Mouse (Mus musculus) MEL (cell line): ENCODE measurements around the gene Scrn1. TPM values are rescaled to one million over a fixed set of nuclear protein-coding genes. Genes with fewer than 3 reads are reported as not detected.

Experiments
- DNase-seq: peaks from one replicate; pipeline ENCODE4 v3.0.0; 2011; ENCODE audit warnings: low read depth, low spot score
- H3K27ac ChIP-seq: 2 replicates; pipeline ENCODE4 v1.5.1; 2012; ENCODE audit warnings: low read depth, mild to moderate bottlenecking, control low read depth, low read length, moderate library complexity; ENCODE audit not compliant: control insufficient read depth
- H3K27me3 ChIP-seq, 2 experiments: fragments of 150-350 bp in 1 of 2; sonication (generic) in 1 of 2; 2 replicates each; pipeline ENCODE4 v1.6.1; 2012; ENCODE audit warnings: low read length in 2 of 2, mild to moderate bottlenecking in 2 of 2, improper control_type of control experiment in 1 of 2, moderate library complexity in 1 of 2; ENCODE audit not compliant: insufficient read depth in 2 of 2, control insufficient read depth in 1 of 2
- H3K36me3 ChIP-seq, 2 experiments: 2 replicates each; pipeline ENCODE4 v1.6.1; 2012 to 2014; ENCODE audit warnings: low read length in 2 of 2, improper control_type of control experiment in 1 of 2, inconsistent platforms in 1 of 2, mild to moderate bottlenecking in 1 of 2; ENCODE audit not compliant: insufficient read depth in 2 of 2, control insufficient read depth in 1 of 2
- H3K4me1 ChIP-seq, 2 experiments: fragments of 150-350 bp in 1 of 2; sonication (generic) in 1 of 2; 2 replicates each; pipeline ENCODE4 v1.6.1; 2012; ENCODE audit warnings: low read length in 2 of 2, improper control_type of control experiment in 1 of 2, mild to moderate bottlenecking in 1 of 2; ENCODE audit not compliant: insufficient read depth in 2 of 2, control insufficient read depth in 1 of 2
- H3K4me3 ChIP-seq, 2 experiments: fragments of 150-350 bp in 1 of 2; sonication (generic) in 1 of 2; 2 replicates each; pipeline ENCODE4 v1.5.1; 2012; ENCODE audit warnings: low read depth in 2 of 2, low read length in 2 of 2, mild to moderate bottlenecking in 2 of 2, moderate library complexity in 2 of 2, control low read depth in 1 of 2, improper control_type of control experiment in 1 of 2; ENCODE audit not compliant: control insufficient read depth in 1 of 2, insufficient read depth in 1 of 2
- H3K79me2 ChIP-seq: 2 replicates; pipeline ENCODE4 v1.6.1; 2012; ENCODE audit warnings: mild to moderate bottlenecking, low read length, moderate library complexity; ENCODE audit not compliant: control insufficient read depth, poor library complexity, insufficient read depth
- H3K9ac ChIP-seq: 2 replicates; pipeline ENCODE4 v1.6.1; 2012; ENCODE audit warnings: low read depth, mild to moderate bottlenecking, control low read depth, low read length, moderate library complexity; ENCODE audit not compliant: control insufficient read depth, poor library complexity, severe bottlenecking
- H3K9me3 ChIP-seq: fragments of 150-350 bp; sonication (generic); replicated peaks from 2 replicates; pipeline ENCODE4 v1.6.1; 2012; ENCODE audit warnings: mild to moderate bottlenecking, low read length, improper control_type of control experiment, moderate library complexity; ENCODE audit not compliant: insufficient read depth
- CHD1 ChIP-seq: IDR thresholded peaks from 2 replicates; pipeline ENCODE4 v1.6.1; 2012; ENCODE audit warnings: low read depth, mild to moderate bottlenecking, inconsistent platforms, low read length, improper control_type of control experiment
- CHD2 ChIP-seq: IDR thresholded peaks from 2 replicates; pipeline ENCODE4 v1.6.1; 2011; ENCODE audit warnings: low read length, improper control_type of control experiment
- CTCF ChIP-seq, 3 experiments: IDR thresholded peaks in 2 of 3; conservative IDR thresholded peaks in 1 of 3; 2 replicates each; pipeline ENCODE4 v1.5.1; 2011 to 2012; ENCODE audit warnings: low read length in 3 of 3, low read depth in 2 of 3, mild to moderate bottlenecking in 2 of 3, improper control_type of control experiment in 1 of 3, inconsistent platforms in 1 of 3, mixed read lengths in 1 of 3, moderate library complexity in 1 of 3; ENCODE audit not compliant: control insufficient read depth in 1 of 3, insufficient read depth in 1 of 3, poor library complexity in 1 of 3, severe bottlenecking in 1 of 3
- E2F4 ChIP-seq: IDR thresholded peaks from 2 replicates; pipeline ENCODE4 v1.6.1; 2011; ENCODE audit warnings: low read depth, low read length, improper control_type of control experiment, borderline replicate concordance
- ELF1 ChIP-seq: IDR thresholded peaks from 2 replicates; pipeline ENCODE4 v1.6.1; 2014; ENCODE audit warnings: low read depth, mild to moderate bottlenecking, inconsistent platforms, low read length, improper control_type of control experiment, moderate library complexity
- EP300 ChIP-seq, 2 experiments: IDR thresholded peaks; 2 replicates each; pipeline ENCODE4 v1.6.1; 2011; ENCODE audit warnings: improper control_type of control experiment in 2 of 2, low read length in 2 of 2, low read depth in 1 of 2, mild to moderate bottlenecking in 1 of 2
- JUND ChIP-seq: IDR thresholded peaks from 2 replicates; pipeline ENCODE4 v1.6.1; 2011; ENCODE audit warnings: low read depth, mild to moderate bottlenecking, improper control_type of control experiment, low read length
- KAT2A ChIP-seq: conservative IDR thresholded peaks from 2 replicates; pipeline ENCODE4 v1.6.1; 2012; ENCODE audit warnings: low read depth, low read length, improper control_type of control experiment, inconsistent platforms
- MEF2A ChIP-seq: IDR thresholded peaks from 2 replicates; pipeline ENCODE4 v1.6.1; 2014; ENCODE audit warnings: low read depth, mild to moderate bottlenecking, inconsistent platforms, low read length, improper control_type of control experiment; ENCODE audit not compliant: poor library complexity, insufficient replicate concordance, severe bottlenecking; ENCODE audit errors: extremely low read depth
- MXI1 ChIP-seq: IDR thresholded peaks from 2 replicates; pipeline ENCODE4 v1.6.1; 2011; ENCODE audit warnings: mild to moderate bottlenecking, low read depth, low read length, improper control_type of control experiment
- MYB ChIP-seq: IDR thresholded peaks from 2 replicates; pipeline ENCODE4 v1.6.1; 2011; ENCODE audit warnings: mild to moderate bottlenecking, low read depth, low read length, improper control_type of control experiment
- MYC ChIP-seq: IDR thresholded peaks from 2 replicates; pipeline ENCODE4 v1.6.1; 2011; ENCODE audit warnings: low read depth, mild to moderate bottlenecking, low read length, improper control_type of control experiment, moderate library complexity
- POLR2A ChIP-seq, 2 experiments: IDR thresholded peaks; 2 replicates each; pipeline ENCODE4 v1.6.1; 2011 to 2012; ENCODE audit warnings: low read length in 2 of 2, mild to moderate bottlenecking in 2 of 2, control low read depth in 1 of 2, improper control_type of control experiment in 1 of 2, low read depth in 1 of 2, moderate library complexity in 1 of 2; ENCODE audit not compliant: control insufficient read depth in 1 of 2, insufficient read depth in 1 of 2, poor library complexity in 1 of 2
- POLR2AphosphoS2 ChIP-seq: IDR thresholded peaks from 2 replicates; pipeline ENCODE4 v1.6.1; 2011; ENCODE audit warnings: low read length, improper control_type of control experiment
- RCOR1 ChIP-seq: IDR thresholded peaks from 2 replicates; pipeline ENCODE4 v1.6.1; 2012; ENCODE audit warnings: low read depth, mild to moderate bottlenecking, inconsistent platforms, low read length, improper control_type of control experiment
- TBP ChIP-seq: IDR thresholded peaks from 2 replicates; pipeline ENCODE4 v1.8.0; 2011; ENCODE audit warnings: low read depth, low read length, improper control_type of control experiment
- TCF12 ChIP-seq: IDR thresholded peaks from 2 replicates; pipeline ENCODE4 v1.6.1; 2014; ENCODE audit warnings: low read depth, mild to moderate bottlenecking, inconsistent platforms, low read length, improper control_type of control experiment, moderate library complexity
- UBTF ChIP-seq: IDR thresholded peaks from 2 replicates; pipeline ENCODE4 v1.6.1; 2012; ENCODE audit warnings: low read depth, mild to moderate bottlenecking, inconsistent platforms, low read length, improper control_type of control experiment, moderate library complexity, borderline replicate concordance; ENCODE audit not compliant: insufficient read depth
- USF2 ChIP-seq, 2 experiments: IDR thresholded peaks; 2 replicates each; pipeline ENCODE4 v1.6.1; 2011 to 2012; ENCODE audit warnings: improper control_type of control experiment in 2 of 2, low read length in 2 of 2, borderline replicate concordance in 1 of 2, inconsistent platforms in 1 of 2, low read depth in 1 of 2, mild to moderate bottlenecking in 1 of 2; ENCODE audit not compliant: insufficient read depth in 1 of 2
- ZKSCAN1 ChIP-seq: IDR thresholded peaks from 2 replicates; pipeline ENCODE4 v1.6.1; 2012; ENCODE audit warnings: low read depth, mild to moderate bottlenecking, inconsistent platforms, low read length, improper control_type of control experiment, moderate library complexity
- ZNF384 ChIP-seq: IDR thresholded peaks from 2 replicates; pipeline ENCODE4 v1.6.1; 2012; ENCODE audit warnings: low read depth, mild to moderate bottlenecking, inconsistent platforms, low read length, improper control_type of control experiment
- polyA plus RNA-seq, 2 experiments: library from polyadenylated mRNA; stranded (reverse) in 1 of 2; unstranded in 1 of 2; fragments of >175 nt in 1 of 2; fragments of >200 nt in 1 of 2; gene quantifications; 2 replicates each; pipeline versions ENCODE4 v1.2.1 to v1.2.4; 2012; ENCODE audit warnings: low replicate concordance in 2 of 2, low read depth in 1 of 2; ENCODE audit not compliant: insufficient read length in 2 of 2, insufficient read depth in 1 of 2, missing spikeins in 1 of 2
- total RNA-seq: library from RNA; depleted of rRNA; stranded (reverse); fragments of 300-350 nt; gene quantifications from 2 replicates; pipeline ENCODE4 v1.2.3, GENCODE M21; 2012

Gene Scrn1
- total and polyA plus RNA-seq, 3 experiments: not detected

GRCm38 (mm10) chr6:54553632-54554031 is 12.7 kb downstream of the Scrn1 start:
- Histone ChIP-seq H3K4me1 (no peaks in the 10 kb centered on the region), H3K9ac (no peak overlapping the region), H3K27ac (no peak overlapping the region), H3K36me3 (no peaks in the 10 kb centered on the region), H3K79me2 (no peaks in the 10 kb centered on the region), H3K9me3 (no peaks in the 10 kb centered on the region), H3K4me3 (no peak overlapping the region), H3K27me3 (no peaks in the 10 kb centered on the region; a peak in 1 of 4 replicates)
- no peak for DNase-seq
- TF ChIP-seq MXI1 (no peak), JUND (no peak), E2F4 (no peak), ZKSCAN1 (no peak), ZNF384 (no peak), TCF12 (no peak), KAT2A (no peak), MYC (no peak), CHD2 (no peak), USF2 (IDR thresholded peaks at IDR 0.05; ENCODE audit: borderline replicate concordance in 1 of 2, insufficient read depth in 1 of 2, low read depth in 1 of 2, low read length in 2 of 2) (no peak), CTCF (IDR thresholded peaks at IDR 0.05 in 2 of 3, conservative IDR thresholded peaks at IDR 0.05 in 1 of 3; ENCODE audit: control insufficient read depth in 1 of 3, insufficient read depth in 1 of 3, low read depth in 2 of 3, low read length in 3 of 3, poor library complexity in 1 of 3, severe bottlenecking in 1 of 3) (no peak), TBP (no peak), UBTF (no peak), CHD1 (no peak), MEF2A (no peak), ELF1 (no peak), POLR2AphosphoS2 (no peak)

- no peaks in the 10 kb centered on the region for H3K4me1 ChIP-seq
- no peaks in the 10 kb centered on the region for H3K36me3 ChIP-seq
- no peaks in the 10 kb centered on the region; a peak in 1 of 4 replicates for H3K27me3 ChIP-seq
- no peak overlapping the region for H3K4me3 ChIP-seq
- H3K27ac ChIP-seq: no peak overlapping the region
- TF ChIP-seq MYB (no peak), EP300 (IDR thresholded peaks at IDR 0.05; ENCODE audit: low read depth in 1 of 2, low read length in 2 of 2) (no peak), MYC (no peak), RCOR1 (no peak), POLR2A (IDR thresholded peaks at IDR 0.05; ENCODE audit: control insufficient read depth in 1 of 2, insufficient read depth in 1 of 2, low read depth in 1 of 2, low read length in 2 of 2, poor library complexity in 1 of 2) (no peak)
- H3K9me3 ChIP-seq: no peaks in the 10 kb centered on the region
- no peak for DNase-seq
- no peak overlapping the region for H3K9ac ChIP-seq
- no peaks in the 10 kb centered on the region for H3K79me2 ChIP-seq
These were observed 13.4 kb downstream of the Scrn1 start for GRCm38 (mm10) chr6:54552721-54553413.
